Mouse (Mus musculus): ENCODE results near the gene Gm21292.
"Not testable (repeated sequence)": the region's sequence is repeated elsewhere in the genome, so short reads cannot be mapped to it uniquely, and the experiment has no call there.

Gm21292 gene

GRCm38 (mm10) chrY:9133824-9134223 is at the start of gene Gm21292:
TSS of gene Gm21292 (minus strand) at chrY:9133924.
- not testable (repeated sequence) for DNase-seq (ENCODE audit: low spot score)
